Mouse (Mus musculus): ENCODE results near the gene Prlhr.
A peak's percentile ranks its signal among the peaks of the same experiment; 100 is the strongest.

Gene Prlhr

DNA sequence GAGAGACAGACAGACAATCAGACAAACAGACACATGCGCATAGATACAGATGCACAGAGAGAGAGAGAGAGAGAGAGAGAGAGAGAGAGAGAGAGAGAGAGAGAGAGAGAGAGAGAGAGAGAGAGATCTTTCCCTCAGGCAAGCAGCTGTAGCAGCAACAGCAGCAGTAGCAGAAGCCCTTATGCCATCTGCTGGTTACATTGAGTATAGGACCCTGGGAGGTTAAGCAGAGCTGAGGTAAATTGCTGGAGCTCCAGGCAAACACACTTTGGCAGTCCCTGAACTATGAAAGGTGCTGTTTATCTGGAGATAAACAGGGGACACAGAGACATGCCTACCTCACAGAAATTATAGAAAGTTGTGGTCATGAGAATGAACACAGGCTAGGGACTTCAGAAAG, 50.5 kb downstream of the Prlhr start:
- peak; percentile 4 for DNase-seq

Measured in lung, postnatal 14 days (tissue).